Mouse (Mus musculus) c-Kit-negative CD71-positive TER-119-positive erythroid progenitor cells, embryonic 14.5 days (primary cell): ENCODE data around the gene 1600012H06Rik.
"Not testable (repeated sequence)": the region's sequence is repeated elsewhere in the genome, so short reads cannot be mapped to it uniquely, and the experiment has no call there.

Experiments
- DNase-seq: peaks from one replicate; pipeline ENCODE4 v3.0.0-alpha.2; 2013; ENCODE audit warnings: low read depth, low spot score

Gene 1600012H06Rik

DNA sequence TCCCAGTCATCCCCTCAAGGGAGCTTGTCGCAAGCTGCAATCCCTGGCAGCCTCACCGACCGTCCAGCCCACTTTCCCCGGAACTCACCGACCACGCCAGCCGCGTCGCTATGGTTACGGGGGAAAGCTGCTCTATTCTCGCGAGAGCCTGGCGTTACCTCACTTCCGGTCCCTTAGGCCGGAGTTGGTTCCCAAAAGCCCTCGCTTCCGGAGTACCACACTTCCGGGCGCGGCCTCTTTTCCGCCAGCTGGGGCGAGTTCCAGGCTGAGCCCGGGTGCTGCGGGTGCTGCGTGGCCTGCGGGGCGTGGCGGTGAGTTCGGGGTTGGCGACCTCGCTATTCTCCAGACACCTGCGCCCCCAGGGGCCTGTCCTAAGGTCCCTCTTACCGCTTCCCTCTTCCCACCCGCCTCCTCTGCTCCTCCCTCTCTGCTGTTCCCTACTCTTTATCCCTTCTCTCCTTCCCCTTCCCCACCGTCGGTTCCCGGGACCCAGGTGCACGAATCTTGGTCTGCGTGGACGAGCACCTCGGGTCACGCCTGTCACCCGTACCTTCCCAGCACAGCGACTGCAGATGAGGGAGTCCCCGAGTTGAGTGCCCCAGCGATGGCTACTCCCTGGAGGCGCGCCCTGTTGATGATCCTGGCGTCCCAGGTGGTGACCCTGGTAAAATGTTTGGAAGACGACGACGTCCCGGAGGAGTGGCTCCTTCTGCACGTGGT lies at the start of gene 1600012H06Rik, which contains the start of gene Wdr27:
TSS of gene 1600012H06Rik (plus strand) at position 176 of the 720 bp plus-strand sequence.
TSS of gene Wdr27 (minus strand) at position 150 of the 720 bp plus-strand sequence.
- DNase-seq = peak; percentile 96

DNA sequence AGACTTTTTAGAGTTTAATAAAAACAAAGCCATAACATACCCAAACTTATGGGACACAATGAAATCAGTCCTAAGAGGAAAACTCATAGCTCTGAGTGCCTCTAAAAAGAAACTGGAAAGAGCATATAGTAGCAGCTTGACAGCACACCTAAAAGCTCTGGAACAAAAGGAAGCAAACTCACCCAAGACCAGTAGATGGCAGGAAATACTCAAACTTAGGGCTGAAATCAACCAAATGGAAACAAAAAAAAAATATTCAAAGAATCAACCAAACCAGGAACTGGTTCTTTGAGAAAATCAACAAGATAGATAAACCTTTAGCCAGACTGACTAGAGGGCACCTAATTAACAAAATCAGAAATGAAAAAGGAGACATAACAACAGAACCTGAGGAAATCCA lies 47.9 kb upstream of the 1600012H06Rik start:
- not testable (repeated sequence) for DNase-seq

- no peak for DNase-seq
These were observed 44.0 kb upstream of the 1600012H06Rik start for GRCm38 (mm10) chr17:14898972-14899371.

DNA sequence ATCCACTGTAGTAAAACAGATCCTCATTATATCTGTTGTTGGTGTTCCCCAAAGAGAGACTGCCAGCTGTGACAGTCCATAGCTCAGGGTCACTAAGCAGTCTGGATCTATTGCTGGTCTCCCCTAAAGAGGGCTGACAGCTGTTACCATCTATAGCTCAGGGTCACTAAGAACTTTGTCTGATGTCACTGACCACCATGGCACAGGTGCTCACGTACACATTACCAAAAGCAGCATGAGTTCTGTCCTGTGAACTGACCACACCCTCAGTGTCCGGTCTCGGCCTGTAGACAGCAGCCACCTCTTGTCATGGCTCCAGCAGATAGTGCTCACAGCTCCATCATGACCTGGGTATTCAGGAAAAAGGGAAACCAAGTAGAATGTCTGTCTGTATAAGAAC lies 39.8 kb upstream of the 1600012H06Rik start:
- DNase-seq = no peak

DNA sequence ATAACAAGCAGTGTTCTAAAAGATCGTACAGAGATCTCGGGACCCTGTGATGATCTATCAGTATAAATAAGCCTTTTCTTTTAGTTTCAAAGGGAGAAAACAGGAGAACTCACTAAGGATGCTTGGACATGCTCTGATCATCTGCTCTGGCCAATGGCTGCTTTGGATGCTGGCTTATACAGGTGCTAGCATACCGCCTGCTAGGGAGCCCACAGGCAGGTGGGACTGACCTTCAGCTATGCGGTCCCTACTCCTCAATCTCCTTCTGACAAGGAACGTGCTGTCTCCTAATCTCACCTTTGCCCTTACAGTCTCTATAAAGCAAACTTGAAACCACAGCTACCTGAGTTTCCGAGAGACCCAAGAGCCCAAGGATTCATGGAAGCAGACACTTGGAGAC lies 38.8 kb upstream of the 1600012H06Rik start:
- no peak for DNase-seq

DNA sequence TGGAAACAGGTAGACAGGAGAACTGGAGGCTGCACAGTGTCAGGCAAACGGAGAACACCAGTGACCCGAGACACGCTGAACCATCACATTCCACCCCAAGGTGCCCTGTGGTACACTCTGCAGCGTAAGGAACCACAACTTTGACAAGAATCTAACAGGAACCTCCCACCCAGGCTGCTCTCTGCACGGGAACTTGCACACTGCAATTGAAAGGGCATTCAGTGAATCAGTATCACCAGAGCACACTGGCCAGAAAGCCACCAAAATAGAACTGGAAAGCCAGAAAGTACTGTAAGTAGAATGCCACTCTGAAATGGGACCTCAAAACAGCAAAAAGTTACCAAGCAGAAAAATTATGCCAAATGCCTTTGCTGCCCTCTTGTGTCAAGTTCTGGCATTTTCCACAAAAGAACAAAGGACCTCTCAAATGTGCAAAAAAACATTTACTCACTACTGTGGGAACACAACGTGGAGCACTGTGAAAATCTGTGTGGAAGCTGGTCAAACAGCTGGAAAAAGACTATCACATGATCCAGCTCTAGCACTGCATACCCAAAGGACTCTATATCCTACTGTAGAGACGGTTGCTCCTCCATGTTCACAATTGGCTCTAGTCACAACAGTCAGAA lies 38.2 kb upstream of the 1600012H06Rik start:
- DNase-seq = no peak

DNA sequence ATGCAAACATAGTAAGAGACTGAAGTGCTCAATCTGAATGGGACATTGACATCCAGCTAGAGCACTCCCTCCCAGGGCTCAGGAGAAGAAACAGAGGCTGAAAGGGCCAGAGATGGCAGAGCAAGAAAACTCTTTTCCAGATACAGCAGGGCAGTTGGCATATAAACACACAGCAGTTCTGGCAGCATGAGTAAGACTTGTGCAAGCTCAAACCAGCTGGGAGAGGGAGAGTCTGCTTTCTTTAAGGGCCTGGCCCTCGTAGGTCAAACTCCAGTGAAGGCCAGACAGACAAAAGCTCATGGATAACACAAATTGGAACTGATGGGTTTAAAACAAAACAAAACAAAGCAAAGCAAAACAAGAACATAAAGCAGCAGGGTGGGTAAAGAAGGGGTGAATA lies 36.4 kb upstream of the 1600012H06Rik start:
- DNase-seq = no peak

DNA sequence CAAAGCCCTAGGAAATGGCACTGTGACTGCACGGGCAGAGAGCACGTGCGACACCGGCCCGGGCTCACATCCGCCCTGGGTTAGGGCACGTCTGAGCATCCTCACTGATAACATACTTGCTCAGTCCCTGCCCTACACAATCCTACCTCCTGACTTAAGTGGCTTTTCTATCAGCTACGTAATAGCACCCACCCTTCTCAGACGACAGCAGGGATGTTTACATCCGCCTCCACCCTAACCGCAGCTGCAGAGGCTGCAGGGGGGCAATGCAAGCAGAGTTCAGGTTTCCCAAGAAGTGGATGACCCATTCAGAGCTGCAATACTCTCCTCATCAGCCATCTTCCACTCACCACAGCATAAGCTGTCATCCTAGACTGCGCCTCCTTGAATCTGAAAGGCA lies 35.8 kb upstream of the 1600012H06Rik start:
- no peak for DNase-seq

GRCm38 (mm10) chr17:14909331-14909730 lies 33.7 kb upstream of the 1600012H06Rik start:
- DNase-seq = no peak

GRCm38 (mm10) chr17:14910771-14911170 lies 32.2 kb upstream of the 1600012H06Rik start:
- DNase-seq = no peak

GRCm38 (mm10) chr17:14912420-14912819 lies 30.6 kb upstream of the 1600012H06Rik start:
- DNase-seq = no peak

DNA sequence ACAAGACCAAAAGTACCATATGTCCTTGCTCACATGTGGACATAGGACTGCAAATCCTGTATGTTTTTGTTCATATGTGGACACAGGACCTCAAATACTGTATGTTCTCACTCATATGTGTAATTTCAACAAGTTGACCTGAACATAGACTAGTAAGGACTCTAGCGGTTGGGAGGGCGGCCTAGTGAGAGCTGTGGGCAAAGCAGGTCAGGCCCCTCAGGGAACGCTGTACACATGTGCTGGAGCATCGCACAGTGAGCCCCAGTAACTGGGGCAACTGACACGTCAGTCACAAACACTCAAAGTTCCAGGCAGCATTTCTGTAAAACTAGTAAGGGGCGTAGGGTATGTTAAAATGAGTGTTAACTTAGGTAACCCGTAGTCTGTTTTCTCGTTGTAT lies 30.0 kb upstream of the 1600012H06Rik start:
- no peak for DNase-seq

- DNase-seq = no peak
These were observed 28.6 kb upstream of the 1600012H06Rik start for GRCm38 (mm10) chr17:14914401-14914800.

GRCm38 (mm10) chr17:14917866-14918265 lies 25.1 kb upstream of the 1600012H06Rik start:
- no peak for DNase-seq

GRCm38 (mm10) chr17:14921582-14921981 lies 21.4 kb upstream of the 1600012H06Rik start:
- DNase-seq = no peak

DNA sequence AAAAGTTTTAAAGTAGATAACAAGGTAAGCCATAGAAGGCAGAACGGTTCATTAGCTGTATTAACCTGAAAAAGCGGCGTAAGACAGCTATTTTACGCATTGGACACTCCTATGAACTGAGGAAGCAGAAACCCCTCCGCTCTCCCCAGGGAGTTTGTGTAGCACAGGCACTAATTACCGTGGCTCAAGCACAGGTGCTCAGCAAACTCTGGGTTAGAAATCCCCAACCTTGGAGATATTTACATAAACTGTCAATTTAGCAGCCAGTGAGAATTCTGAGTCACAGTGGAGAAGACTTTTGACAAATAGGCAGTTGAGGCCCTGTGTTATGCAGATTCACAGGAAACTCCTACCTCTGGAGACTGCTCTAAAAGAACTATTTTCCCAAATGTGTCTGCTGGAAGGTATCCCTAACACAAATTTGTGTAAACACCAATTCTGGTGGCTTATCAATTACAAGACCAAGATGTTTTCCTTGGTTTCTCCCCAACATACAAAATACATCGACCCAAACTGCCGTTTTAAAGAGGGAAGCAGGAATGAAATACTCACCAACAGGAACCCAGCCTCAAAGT lies 15.3 kb upstream of the 1600012H06Rik start:
- DNase-seq = no peak

DNA sequence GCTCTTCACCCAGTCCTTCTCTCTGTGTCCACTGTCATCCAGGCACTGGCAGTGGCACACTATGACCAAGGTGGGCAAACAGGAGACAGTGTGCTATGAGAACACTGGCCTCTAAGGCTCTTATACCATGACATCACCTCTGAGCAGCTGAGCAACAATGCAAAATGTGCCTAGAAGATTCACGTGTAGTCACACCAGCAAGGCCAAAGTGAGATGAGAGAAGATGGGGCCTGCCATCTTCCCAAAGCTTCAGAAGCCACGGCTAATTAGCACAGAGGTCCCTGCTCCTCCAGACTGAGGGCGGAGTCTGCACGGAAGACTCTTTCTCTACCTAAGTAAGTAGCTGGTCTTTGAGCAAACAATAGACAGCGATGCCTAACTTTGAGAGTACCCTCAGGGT lies 14.4 kb upstream of the 1600012H06Rik start:
- DNase-seq = no peak

DNA sequence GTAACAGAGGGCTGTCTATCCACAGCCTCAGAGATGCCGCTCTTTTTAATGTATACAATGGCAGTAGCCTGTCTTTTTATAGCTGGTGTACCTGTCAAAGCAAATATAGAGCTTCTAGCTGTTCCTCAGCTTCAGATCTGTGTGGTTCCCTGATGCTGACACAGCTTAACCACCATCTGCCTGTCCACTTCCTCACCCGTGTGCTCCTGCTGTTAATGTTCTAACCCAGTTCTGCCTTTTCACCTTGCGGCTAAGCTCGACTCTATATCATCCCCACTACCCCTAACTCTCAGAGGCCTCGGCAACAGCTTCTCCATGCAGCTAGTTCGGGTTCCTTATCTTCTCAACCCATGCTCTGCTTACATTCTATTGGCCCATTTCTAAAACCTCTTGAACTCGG lies 12.3 kb upstream of the 1600012H06Rik start:
- no peak for DNase-seq

GRCm38 (mm10) chr17:14931469-14931868 lies 11.5 kb upstream of the 1600012H06Rik start:
- DNase-seq = no peak

GRCm38 (mm10) chr17:14935280-14935679 lies 7.7 kb upstream of the 1600012H06Rik start:
- DNase-seq = not testable (repeated sequence)

DNA sequence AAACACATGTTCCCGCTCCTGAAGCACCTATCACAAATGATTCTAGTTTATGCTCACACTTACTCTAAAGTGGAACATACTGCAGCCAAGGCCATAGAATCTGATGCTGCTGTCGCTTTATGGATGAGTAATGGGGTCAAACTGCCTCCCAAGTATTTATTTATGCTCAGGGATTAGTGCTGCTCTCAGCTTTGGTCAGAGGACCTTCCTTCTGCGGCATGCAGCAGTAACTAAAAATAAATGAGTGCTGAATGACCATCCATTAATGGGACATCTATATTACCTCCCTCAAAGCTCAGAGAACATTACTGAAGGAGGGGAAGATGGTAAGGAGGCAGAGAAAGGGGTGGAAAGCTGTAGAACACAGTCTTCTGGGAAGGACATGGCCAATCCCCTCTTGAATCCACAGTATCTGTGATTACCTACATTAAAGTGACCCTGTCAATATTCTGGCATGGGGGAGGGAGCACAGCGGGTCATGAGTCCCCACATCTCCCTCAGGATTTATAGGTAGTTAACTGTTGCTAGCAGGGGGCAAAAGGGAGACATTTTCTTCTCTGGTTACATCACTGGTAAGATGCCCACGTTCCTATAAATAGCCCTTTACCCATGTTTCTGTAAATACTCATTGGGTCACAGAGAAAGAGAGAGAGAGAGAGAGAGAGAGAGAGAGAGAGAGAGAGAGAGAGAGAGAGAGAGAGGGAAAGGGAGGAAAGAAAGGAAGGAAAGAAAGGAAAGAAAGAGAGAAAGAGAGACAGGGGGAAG lies 7.0 kb upstream of the 1600012H06Rik start:
- DNase-seq = no peak

- not testable (repeated sequence) for DNase-seq
These were observed 803 bp upstream of the 1600012H06Rik start for GRCm38 (mm10) chr17:14942181-14942580.
